Mouse (Mus musculus) ES-E14 (cell line): ENCODE data around the gene Hpd. TPM values are rescaled to one million over a fixed set of nuclear protein-coding genes. Genes with fewer than 3 reads are reported as not detected.

Source experiments
- DNase-seq: peaks from one replicate; pipeline ENCODE4 v3.0.0-alpha.2; 2013; ENCODE audit warnings: low read depth, low spot score
- H3K27ac ChIP-seq: 2 replicates; pipeline ENCODE4 v1.5.1; 2012; ENCODE audit warnings: low read depth, mild to moderate bottlenecking, low read length, moderate library complexity, mixed read lengths; ENCODE audit not compliant: poor library complexity, insufficient read depth, severe bottlenecking
- H3K36me3 ChIP-seq: 2 replicates; pipeline ENCODE4 v1.6.1; 2012; ENCODE audit warnings: mild to moderate bottlenecking, low read length, moderate library complexity, mixed read lengths; ENCODE audit not compliant: control insufficient read depth, poor library complexity, insufficient read depth, severe bottlenecking
- H3K4me1 ChIP-seq, 2 experiments: fragments of 150-350 bp in 1 of 2; sonication (generic) in 1 of 2; 2 replicates each; pipeline ENCODE4 v1.6.1; 2012; ENCODE audit warnings: low read length in 2 of 2, mild to moderate bottlenecking in 1 of 2, mixed read lengths in 1 of 2; ENCODE audit not compliant: control insufficient read depth in 2 of 2, insufficient read depth in 2 of 2, poor library complexity in 1 of 2
- H3K4me3 ChIP-seq, 2 experiments: fragments of 150-350 bp in 1 of 2; sonication (generic) in 1 of 2; 2 replicates each; pipeline ENCODE4 v1.5.1; 2012; ENCODE audit warnings: low read length in 2 of 2, low read depth in 1 of 2, mild to moderate bottlenecking in 1 of 2, mixed read lengths in 1 of 2; ENCODE audit not compliant: insufficient read depth in 1 of 2, poor library complexity in 1 of 2, severe bottlenecking in 1 of 2
- H3K9ac ChIP-seq: 2 replicates; pipeline ENCODE4 v1.6.1; 2012; ENCODE audit warnings: low read depth, mild to moderate bottlenecking, low read length, mixed read lengths; ENCODE audit not compliant: poor library complexity, insufficient read depth, severe bottlenecking
- H3K9me3 ChIP-seq: fragments of 150-350 bp; sonication (generic); 2 replicates; pipeline ENCODE4 v1.6.1; 2012; ENCODE audit warnings: low read depth, mild to moderate bottlenecking, low read length; ENCODE audit not compliant: control insufficient read depth, insufficient read depth
- CHD2 ChIP-seq: IDR thresholded peaks from 2 replicates; pipeline ENCODE4 v1.6.1; 2014; ENCODE audit warnings: mild to moderate bottlenecking, low read depth, low read length, inconsistent platforms
- HCFC1 ChIP-seq: IDR thresholded peaks from 2 replicates; pipeline ENCODE4 v1.6.1; 2012; ENCODE audit warnings: low read length, inconsistent platforms, borderline replicate concordance; ENCODE audit not compliant: insufficient read depth
- MAFK ChIP-seq: IDR thresholded peaks from 2 replicates; pipeline ENCODE4 v1.6.1; 2014; ENCODE audit warnings: mild to moderate bottlenecking, low read depth, low read length, inconsistent platforms; ENCODE audit not compliant: insufficient read depth
- ZC3H11A ChIP-seq: IDR thresholded peaks from 2 replicates; pipeline ENCODE4 v1.6.1; 2012; ENCODE audit warnings: low read depth, mild to moderate bottlenecking, inconsistent platforms, low read length, borderline replicate concordance
- ZNF384 ChIP-seq: IDR thresholded peaks from 2 replicates; pipeline ENCODE4 v1.6.1; 2012; ENCODE audit warnings: low read depth, low read length, inconsistent platforms
- in situ Hi-C, 2 experiments: fragments of 600-800 bp; cut with MboI; formaldehyde crosslinking; loops; one replicate each; pipeline ENCODE4 v1.15.1; 2025; ENCODE audit warnings: low sequenced_read_pairs in 2 of 2, inconsistent platforms in 1 of 2; ENCODE audit not compliant: unreplicated experiment in 2 of 2
- total RNA-seq: library from RNA; depleted of rRNA; stranded (reverse); fragments of 300-350 nt; gene quantifications from 2 replicates; pipeline ENCODE4 v1.2.3, GENCODE M21; 2012

Hpd gene
- total RNA-seq, 1 experiment = not detected

GRCm38 (mm10) chr5:123130814-123131148 lies 51.7 kb downstream of the Hpd start:
- Histone ChIP-seq H3K27ac (no peak overlapping the region), H3K4me3 (no peak overlapping the region), H3K4me1 (peaks cover 0 to 12% of the 10 kb centered on the region in 2 experiments; a peak in 2 of 4 replicates), H3K36me3 (peaks cover 6% of the 10 kb centered on the region), H3K9me3 (no peaks in the 10 kb centered on the region), H3K9ac (no peak overlapping the region)
- in situ Hi-C loops = loop anchor here in 1 of 2 experiments (5.0 kb wide), 1 partner anchor 37 kb away; the partner anchor contains the start of gene Psmd9
- TF ChIP-seq MAFK = no peak
- TF ChIP-seq CHD2 = no peak
- TF ChIP-seq ZNF384 = no peak
- TF ChIP-seq ZC3H11A = no peak
- TF ChIP-seq HCFC1 = no peak
- no peak for DNase-seq

GRCm38 (mm10) chr5:123130030-123130813 lies 52.3 kb downstream of the Hpd start:
- H3K9me3 ChIP-seq = no peaks in the 10 kb centered on the region
- no peak overlapping the region for H3K27ac ChIP-seq
- H3K4me1 ChIP-seq = peaks cover 0 to 17% of the 10 kb centered on the region in 2 experiments; a peak in 2 of 4 replicates
- in situ Hi-C loops = loop anchor here in 1 of 2 experiments (5.0 kb wide), 1 partner anchor 37 kb away; the partner anchor contains the start of gene Psmd9
- TF ChIP-seq CHD2 (no peak), ZC3H11A (no peak), ZNF384 (no peak), HCFC1 (no peak), MAFK (no peak)
- peaks cover 6% of the 10 kb centered on the region for H3K36me3 ChIP-seq
- no peak overlapping the region for H3K4me3 ChIP-seq
- no peak for DNase-seq
- H3K9ac ChIP-seq = no peak overlapping the region

- no peak overlapping the region for H3K9ac ChIP-seq
- peaks cover 0 to 15% of the 10 kb centered on the region in 2 experiments; a peak in 2 of 4 replicates for H3K4me1 ChIP-seq
- no peak for DNase-seq
- H3K9me3 ChIP-seq = no peaks in the 10 kb centered on the region
- TF ChIP-seq CHD2 = no peak
- TF ChIP-seq ZNF384 = no peak
- TF ChIP-seq ZC3H11A = no peak
- no peak for TF ChIP-seq MAFK
- TF ChIP-seq HCFC1 = no peak
- in situ Hi-C loops = no loop called here
- H3K36me3 ChIP-seq = peaks cover 6% of the 10 kb centered on the region; the same call in 1 of the 2 replicates
- H3K27ac ChIP-seq = no peak overlapping the region
- H3K4me3 ChIP-seq = no peak overlapping the region
These were observed 53.3 kb downstream of the Hpd start for GRCm38 (mm10) chr5:123129170-123129757.

GRCm38 (mm10) chr5:123128426-123129169 lies 53.9 kb downstream of the Hpd start:
- Histone ChIP-seq H3K36me3 (0 out of 2 replicates have a peak, but pooled peaks cover under 1% of the 10 kb centered on the region), H3K4me1 (peaks cover 0 to 13% of the 10 kb centered on the region in 2 experiments; a peak in 2 of 4 replicates), H3K27ac (no peak overlapping the region), H3K4me3 (no peak overlapping the region), H3K9ac (no peak overlapping the region), H3K9me3 (no peaks in the 10 kb centered on the region)
- TF ChIP-seq ZNF384 = no peak
- TF ChIP-seq HCFC1 = no peak
- no peak for TF ChIP-seq MAFK
- no peak for TF ChIP-seq CHD2
- TF ChIP-seq ZC3H11A = no peak
- in situ Hi-C loops = no loop called here
- DNase-seq = no peak
